Mouse (Mus musculus) megakaryocyte, embryonic 14.5 days (primary cell): ENCODE data around the gene Slc39a11. TPM values are rescaled to one million over a fixed set of nuclear protein-coding genes. Genes with fewer than 3 reads are reported as not detected.

Experiments
- H3K27me3 ChIP-seq: replicated peaks from 2 replicates; pipeline ENCODE3; 2012; ENCODE audit warnings: inconsistent platforms
- H3K36me3 ChIP-seq: replicated peaks from 2 replicates; pipeline ENCODE3; 2012; ENCODE audit warnings: low read length, inconsistent platforms, mixed read lengths
- H3K4me1 ChIP-seq: 2 replicates; pipeline ENCODE4 v1.6.1; 2012; ENCODE audit warnings: inconsistent platforms
- H3K4me3 ChIP-seq: replicated peaks from 2 replicates; pipeline ENCODE3; 2012; ENCODE audit warnings: moderate library complexity, mild to moderate bottlenecking, inconsistent platforms
- H3K9me3 ChIP-seq: 2 replicates; pipeline ENCODE4 v1.6.1; 2012; ENCODE audit warnings: inconsistent platforms
- FLI1 ChIP-seq: IDR thresholded peaks from 2 replicates; pipeline ENCODE4 v1.6.1; 2012; ENCODE audit warnings: low read length, inconsistent platforms, mixed read lengths
- GATA1 ChIP-seq: IDR thresholded peaks from 3 replicates; pipeline ENCODE4 v1.6.1; 2012; ENCODE audit warnings: mixed read lengths, low read length, inconsistent platforms, borderline replicate concordance
- polyA plus RNA-seq: library from polyadenylated mRNA; stranded (reverse); fragments of >175 nt; gene quantifications from 2 replicates; pipeline ENCODE4 v1.2.3, GENCODE M21; 2012; ENCODE audit warnings: low replicate concordance; ENCODE audit not compliant: insufficient read depth

Slc39a11 gene
- polyA plus RNA-seq, 1 experiment: 20.6 TPM

GRCm38 (mm10) chr11:113225748-113226147 is 424.1 kb downstream of the Slc39a11 start:
- peaks cover 9% of the 10 kb centered on the region for H3K27me3 ChIP-seq
- H3K36me3 ChIP-seq: no peaks in the 10 kb centered on the region
- TF ChIP-seq GATA1 (no peak), FLI1 (no peak)
- H3K4me3 ChIP-seq: no peak overlapping the region
- no peaks in the 10 kb centered on the region for H3K4me1 ChIP-seq
- H3K9me3 ChIP-seq: peaks cover 18% of the 10 kb centered on the region; the same call in 1 of the 2 replicates

GRCm38 (mm10) chr11:113223756-113224323 is 426.0 kb downstream of the Slc39a11 start:
- no peaks in the 10 kb centered on the region for H3K36me3 ChIP-seq
- H3K9me3 ChIP-seq: peaks cover 18% of the 10 kb centered on the region; the same call in 1 of the 2 replicates
- H3K27me3 ChIP-seq: peaks cover 9% of the 10 kb centered on the region
- no peak overlapping the region for H3K4me3 ChIP-seq
- H3K4me1 ChIP-seq: no peaks in the 10 kb centered on the region
- TF ChIP-seq GATA1: no peak
- no peak for TF ChIP-seq FLI1

- Histone ChIP-seq H3K4me1 (no peaks in the 10 kb centered on the region), H3K9me3 (peaks cover 14% of the 10 kb centered on the region; the same call in 1 of the 2 replicates), H3K27me3 (peaks cover 6% of the 10 kb centered on the region), H3K4me3 (no peak overlapping the region), H3K36me3 (no peaks in the 10 kb centered on the region)
- TF ChIP-seq GATA1: no peak
- no peak for TF ChIP-seq FLI1
Observed at GRCm38 (mm10) chr11:113221267-113222195, 428.3 kb downstream of the Slc39a11 start.

DNA sequence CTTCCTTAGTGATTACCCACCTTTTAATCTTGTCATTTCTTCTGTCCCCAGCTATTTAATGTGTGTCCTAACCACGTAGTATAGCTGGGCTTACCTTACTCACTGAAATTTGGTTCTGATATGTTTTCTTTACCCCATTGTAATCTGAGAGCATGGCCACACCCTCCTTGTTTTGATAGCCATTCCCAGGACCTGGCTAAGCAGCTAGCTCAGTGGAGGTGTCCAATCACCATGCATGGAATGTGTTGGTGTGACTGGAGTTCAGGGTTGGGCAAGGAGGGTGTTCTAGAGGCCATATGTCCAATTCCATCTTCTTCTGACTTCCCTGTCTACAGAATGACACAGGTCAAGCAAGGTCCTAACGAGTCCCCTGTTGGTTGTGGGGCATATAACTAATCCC is 429.2 kb downstream of the Slc39a11 start:
- peaks cover 8% of the 10 kb centered on the region; the same call in 1 of the 2 replicates for H3K9me3 ChIP-seq

DNA sequence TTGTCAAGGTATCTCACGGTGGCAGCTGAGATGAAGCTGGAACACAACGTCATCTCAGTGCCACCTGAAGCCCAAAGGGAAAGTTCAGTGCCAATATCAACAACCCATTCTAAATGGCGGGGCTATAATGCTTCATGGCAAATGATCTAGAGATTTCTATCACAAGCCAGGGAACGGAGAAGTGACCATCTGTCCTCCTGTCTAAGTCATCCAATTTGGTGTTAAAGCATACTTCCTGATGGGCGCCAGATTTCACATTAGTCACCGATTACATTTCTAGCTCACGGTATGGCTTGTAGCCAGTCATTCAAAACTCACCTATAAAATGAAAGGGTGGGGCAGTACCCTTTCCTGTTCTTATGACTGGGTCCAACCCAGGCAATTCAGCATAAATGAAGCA is 435.1 kb downstream of the Slc39a11 start:
- H3K36me3 ChIP-seq: no peaks in the 10 kb centered on the region
- TF ChIP-seq GATA1 (no peak), FLI1 (no peak)

More for the DNA sequence above, 429.2 kb downstream of the Slc39a11 start:
- Histone ChIP-seq H3K27me3 (peaks cover 6% of the 10 kb centered on the region), H3K4me3 (no peak overlapping the region), H3K4me1 (no peaks in the 10 kb centered on the region), H3K36me3 (no peaks in the 10 kb centered on the region)
- no peak for TF ChIP-seq GATA1
- no peak for TF ChIP-seq FLI1

DNA sequence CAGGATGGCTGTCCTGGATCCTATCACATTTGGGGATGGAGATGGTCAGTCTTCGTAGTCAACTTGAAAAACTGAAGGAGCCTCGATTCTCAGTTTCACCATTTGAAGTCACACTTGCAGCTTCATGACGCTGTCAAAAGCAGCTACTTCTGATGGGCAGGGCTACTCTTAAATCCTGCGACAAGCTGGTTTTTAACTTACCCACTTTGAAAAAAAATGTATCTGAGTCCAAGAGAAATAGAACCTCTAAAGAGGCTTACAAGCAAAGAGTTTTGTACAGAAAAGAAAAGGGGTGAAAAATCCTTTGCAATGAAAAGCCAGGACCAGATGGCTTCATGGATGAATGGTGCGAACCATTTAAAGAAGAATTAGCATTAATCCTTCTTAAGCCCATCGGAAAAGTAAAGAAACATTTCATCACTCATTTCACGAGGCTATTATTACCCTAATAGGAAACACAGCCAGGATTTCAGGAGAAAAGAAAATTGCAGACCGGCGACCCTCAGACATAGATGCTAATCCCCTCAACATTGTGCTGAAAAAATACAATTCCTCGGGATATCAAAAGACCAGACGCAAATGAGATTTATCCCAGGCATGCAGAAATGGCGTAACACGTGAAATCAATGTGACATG is 437.4 kb downstream of the Slc39a11 start:
- Histone ChIP-seq H3K36me3 (no peaks in the 10 kb centered on the region), H3K9me3 (peaks cover 35% of the 10 kb centered on the region), H3K4me1 (no peaks in the 10 kb centered on the region), H3K27me3 (no peaks in the 10 kb centered on the region), H3K4me3 (no peak overlapping the region)
- TF ChIP-seq FLI1: no peak
- no peak for TF ChIP-seq GATA1

More for the DNA sequence above, 435.1 kb downstream of the Slc39a11 start:
- no peak overlapping the region for H3K4me3 ChIP-seq
- no peaks in the 10 kb centered on the region for H3K4me1 ChIP-seq
- H3K27me3 ChIP-seq: no peaks in the 10 kb centered on the region
- peaks cover 16% of the 10 kb centered on the region for H3K9me3 ChIP-seq

DNA sequence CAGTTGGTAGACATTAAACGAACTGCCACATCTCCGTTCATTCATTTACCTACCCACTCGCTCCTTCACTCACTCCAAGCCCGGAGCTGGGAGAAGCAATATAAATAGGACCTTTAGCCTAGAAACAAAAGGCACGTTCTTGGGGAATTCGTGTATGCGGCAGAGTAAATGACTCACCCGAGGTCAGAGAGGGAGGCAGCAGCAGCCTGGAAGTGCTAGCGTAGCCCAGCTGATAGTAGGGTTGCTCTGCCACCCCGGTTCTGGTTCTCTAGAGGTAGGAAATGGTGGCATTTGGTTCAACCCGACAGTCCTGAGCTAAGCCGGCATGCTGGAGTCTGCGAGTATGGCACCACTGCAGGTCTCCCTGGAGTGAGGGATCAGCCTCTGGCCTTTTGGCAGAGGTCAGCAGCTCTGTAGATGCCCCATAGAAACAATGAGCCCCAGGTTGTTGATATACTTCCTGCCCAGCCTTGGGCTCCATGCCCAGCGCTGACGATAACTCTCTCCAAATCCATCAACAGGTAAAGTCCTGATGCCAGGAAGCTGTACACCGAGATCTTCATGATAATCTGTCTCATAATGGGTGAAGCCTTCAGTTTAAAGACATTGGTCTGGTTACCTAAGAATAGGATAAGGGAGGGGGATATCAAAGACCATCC is 440.5 kb downstream of the Slc39a11 start:
- Histone ChIP-seq H3K27me3 (no peaks in the 10 kb centered on the region), H3K4me3 (no peak overlapping the region), H3K4me1 (no peaks in the 10 kb centered on the region), H3K9me3 (peaks cover 31% of the 10 kb centered on the region), H3K36me3 (no peaks in the 10 kb centered on the region)
- TF ChIP-seq FLI1 (no peak), GATA1 (no peak)

DNA sequence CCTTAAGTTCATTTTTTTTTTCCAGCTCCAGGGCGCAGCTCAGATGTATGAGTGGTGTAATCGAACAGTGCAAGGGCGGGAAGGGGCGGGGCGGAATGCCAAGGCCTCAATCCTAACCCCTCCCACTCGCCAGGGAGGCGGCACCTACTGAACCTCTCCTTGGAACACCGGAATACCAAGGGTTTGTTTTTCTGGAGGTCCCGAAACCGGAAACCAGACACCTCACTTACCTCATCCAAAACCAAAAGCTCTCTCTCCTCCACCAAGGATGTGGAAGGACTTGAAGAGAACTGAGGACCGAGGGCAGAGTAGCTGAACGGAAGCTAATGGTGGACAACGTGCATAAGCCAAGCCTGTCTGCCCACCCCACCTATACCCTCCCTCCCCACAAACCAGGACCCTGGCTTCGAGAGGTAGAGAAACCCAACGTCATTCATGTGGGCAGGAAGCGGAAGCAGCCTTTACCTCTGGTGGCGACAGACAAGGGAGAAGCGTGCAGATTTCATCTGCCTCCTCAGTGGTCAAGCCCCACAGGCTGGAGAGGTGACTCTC is 441.3 kb downstream of the Slc39a11 start:
- TF ChIP-seq FLI1 (no peak), GATA1 (no peak)
- Histone ChIP-seq H3K27me3 (no peaks in the 10 kb centered on the region), H3K9me3 (peaks cover 32% of the 10 kb centered on the region), H3K4me3 (no peak overlapping the region), H3K4me1 (no peaks in the 10 kb centered on the region), H3K36me3 (no peaks in the 10 kb centered on the region)

DNA sequence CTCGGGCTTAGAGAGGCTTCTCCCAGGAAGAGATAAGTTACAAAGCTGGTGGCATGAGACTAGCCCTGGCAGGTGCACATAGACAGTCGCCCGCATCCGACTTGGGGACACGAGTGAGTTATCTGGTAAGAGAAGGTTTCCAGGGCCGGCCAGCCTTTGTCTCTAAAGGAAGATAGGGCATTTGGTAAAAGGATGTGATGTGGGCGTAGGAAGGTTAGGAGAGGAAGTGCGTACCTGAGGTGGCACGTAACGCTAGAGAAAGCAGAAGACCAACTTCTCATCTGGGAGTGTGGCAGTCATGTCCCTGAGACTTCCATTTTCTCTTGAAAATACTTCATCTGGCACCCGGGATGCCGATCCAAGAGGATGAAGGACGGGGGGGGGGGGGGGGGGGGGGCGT is 441.9 kb downstream of the Slc39a11 start:
- TF ChIP-seq FLI1 (no peak), GATA1 (no peak)
- Histone ChIP-seq H3K9me3 (peaks cover 32% of the 10 kb centered on the region), H3K4me3 (no peak overlapping the region), H3K27me3 (no peaks in the 10 kb centered on the region), H3K36me3 (no peaks in the 10 kb centered on the region), H3K4me1 (no peaks in the 10 kb centered on the region)
